ENCODE assay signal across 14 mouse cellular contexts in the genomic region with DNA sequence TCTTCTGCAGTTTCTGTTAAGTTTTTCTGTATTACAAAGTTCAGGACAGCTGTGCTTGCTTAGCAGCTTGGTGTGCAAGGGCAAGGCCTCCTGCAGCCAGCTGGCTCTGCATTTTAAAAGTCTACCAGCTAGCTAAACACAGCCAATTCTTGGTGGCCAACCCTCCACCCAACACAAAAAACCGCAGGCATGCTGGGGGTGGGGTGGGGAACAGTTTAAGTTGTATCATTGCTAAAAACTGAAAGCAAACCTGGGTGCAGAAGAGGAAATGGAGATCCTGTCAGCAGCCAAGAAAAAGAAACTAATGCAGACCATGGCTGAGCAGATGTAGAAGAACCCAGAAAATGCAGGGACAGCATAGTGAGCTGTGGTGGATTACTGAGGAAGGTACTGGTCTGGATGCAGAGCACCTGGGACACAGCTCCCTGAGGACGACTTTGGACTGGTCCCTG. TPM values are rescaled to one million over a fixed set of nuclear protein-coding genes. Genes with fewer than 3 reads are reported as not detected.
DNase-seq lines count a peak whose midpoint lies in the region; ATAC-seq and TF ChIP-seq lines count a peak whose summit lies in the region.
"Had no signal": no experiment of that assay in that cellular context is flagged by ENCODE, and none has a peak within 500 bp of the region (broad histone marks: within the 10 kb centered on the region; RNA-seq: fewer than 3 reads in every experiment).

A gene (plus strand): TSS at position 402 of the 452 bp plus-strand sequence.

- no peak within 1 kb of the TSS for H3K4me2 ChIP-seq in embryonic facial prominence, embryonic 14.5 days (ENCODE audit: low read depth, low read length)
- H3K4me2 ChIP-seq in forebrain, embryonic 11.5 days (ENCODE audit: low read depth, low read length, severe bottlenecking): no peak within 1 kb of the TSS
- H3K4me2 ChIP-seq: forebrain, embryonic 12.5 days; heart, embryonic 13.5 days had no signal

- H3K4me3 ChIP-seq in embryonic facial prominence, embryonic 14.5 days (ENCODE audit: low read depth, low read length): no peak within 1 kb of the TSS
- no peak within 1 kb of the TSS for H3K4me3 ChIP-seq in embryonic facial prominence, embryonic 10.5 days
- peak within 1 kb of the TSS; percentile 24 for H3K4me3 ChIP-seq in small intestine, adult 2 months (ENCODE audit: low read depth, low read length)
- no peak within 1 kb of the TSS for H3K4me3 ChIP-seq in forebrain, embryonic 11.5 days (ENCODE audit: low read depth, low read length)
- H3K4me3 ChIP-seq: forebrain, embryonic 12.5 days; heart, embryonic 13.5 days; limb, embryonic 10.5 days had no signal

- no peak for ATAC-seq in embryonic facial prominence, embryonic 14.5 days (ENCODE audit: low read depth)
- ATAC-seq in granulocyte monocyte progenitor cell, adult 5-6 weeks (replicated peaks; ENCODE audit: poor library complexity, severe bottlenecking): peak; percentile 90
- ATAC-seq in cerebellum, adult (ENCODE audit: insufficient number of reproducible peaks, low FRiP score, low TSS enrichment): no peak
- ATAC-seq in erythroblast, adult 5-6 weeks (replicated peaks; ENCODE audit: low FRiP score, poor library complexity, severe bottlenecking): no peak
- ATAC-seq in forebrain, embryonic 11.5 days (replicated peaks; ENCODE audit: low FRiP score): no peak

- WGBS in embryonic facial prominence, embryonic 14.5 days: 27% methylated on average over 2 of the region's 2 CpGs
- 48% methylated on average over 2 of the region's 2 CpGs for WGBS in embryonic facial prominence, embryonic 10.5 days
- WGBS in small intestine, adult 2 months: 28% methylated on average over 2 of the region's 2 CpGs
- 51% methylated on average over 2 of the region's 2 CpGs for WGBS in forebrain, embryonic 11.5 days

- H3K27ac ChIP-seq in embryonic facial prominence, embryonic 14.5 days (replicated peaks; ENCODE audit: low read depth, low read length): no peak within 1 kb of the TSS
- no peak within 1 kb of the TSS for H3K27ac ChIP-seq in embryonic facial prominence, embryonic 10.5 days (replicated peaks)
- H3K27ac ChIP-seq in small intestine, adult 2 months (ENCODE audit: insufficient read depth, low read depth, low read length): peak within 1 kb of the TSS; percentile 85
- H3K27ac ChIP-seq in forebrain, embryonic 11.5 days (ENCODE audit: low read depth, low read length): no peak within 1 kb of the TSS
- H3K27ac ChIP-seq: forebrain, embryonic 12.5 days; heart, embryonic 13.5 days; kidney, postnatal 0 days; limb, embryonic 10.5 days had no signal

- H3K36me3 ChIP-seq in embryonic facial prominence, embryonic 14.5 days (ENCODE audit: control insufficient read depth, insufficient read depth, low read length): no peaks in the 10 kb centered on the region
- H3K36me3 ChIP-seq in embryonic facial prominence, embryonic 10.5 days (replicated peaks): no peaks in the 10 kb centered on the region
- H3K36me3 ChIP-seq in small intestine, adult 2 months (ENCODE audit: control insufficient read depth, insufficient read depth, low read length): no peaks in the 10 kb centered on the region
- no peaks in the 10 kb centered on the region for H3K36me3 ChIP-seq in forebrain, embryonic 11.5 days (ENCODE audit: control insufficient read depth, insufficient read depth, low read length)
- H3K36me3 ChIP-seq: forebrain, embryonic 12.5 days; heart, embryonic 13.5 days; limb, embryonic 10.5 days had no signal

- no peak within 1 kb of the TSS for H3K9ac ChIP-seq in embryonic facial prominence, embryonic 14.5 days (ENCODE audit: low read depth, low read length)
- H3K9ac ChIP-seq in forebrain, embryonic 11.5 days (ENCODE audit: low read length): no peak within 1 kb of the TSS
- H3K9ac ChIP-seq: forebrain, embryonic 12.5 days; heart, embryonic 13.5 days had no signal

- no peak for TF ChIP-seq CTCF in small intestine, adult 2 months (IDR thresholded peaks at IDR 0.05; ENCODE audit: extremely low read depth, insufficient read length, insufficient replicate concordance, low read depth, low read length)

- no peaks in the 10 kb centered on the region for H3K27me3 ChIP-seq in embryonic facial prominence, embryonic 14.5 days (replicated peaks; ENCODE audit: control insufficient read depth, insufficient read depth, low read length)
- no peaks in the 10 kb centered on the region for H3K27me3 ChIP-seq in embryonic facial prominence, embryonic 10.5 days (replicated peaks; ENCODE audit: low read depth, poor library complexity, severe bottlenecking)
- no peaks in the 10 kb centered on the region for H3K27me3 ChIP-seq in small intestine, adult 2 months (ENCODE audit: control insufficient read depth, insufficient read depth, low read length)
- no peaks in the 10 kb centered on the region for H3K27me3 ChIP-seq in forebrain, embryonic 11.5 days (ENCODE audit: control insufficient read depth, insufficient read depth, low read length)
- H3K27me3 ChIP-seq: forebrain, embryonic 12.5 days; heart, embryonic 13.5 days had no signal

- TF ChIP-seq POLR2A in small intestine, adult 2 months (IDR thresholded peaks at IDR 0.05; ENCODE audit: low read depth, low read length): no peak

- peak; percentile 22 for DNase-seq in embryonic facial prominence, embryonic 14.5 days (ENCODE audit: low spot score)
- DNase-seq in embryonic facial prominence, embryonic 10.5 days (ENCODE audit: low spot score): no peak
- peak; percentile 80 for DNase-seq in CD4-positive helper T cell, adult 2 months (ENCODE audit: low read depth, low spot score)
- DNase-seq in forebrain, embryonic 11.5 days (ENCODE audit: low spot score): no peak
- DNase-seq: cerebellum, postnatal 36 days; right cerebral cortex, adult 18-20 months had no signal

- no peaks in the 10 kb centered on the region for H3K9me3 ChIP-seq in embryonic facial prominence, embryonic 14.5 days (ENCODE audit: control insufficient read depth, low read length)
- H3K9me3 ChIP-seq in embryonic facial prominence, embryonic 10.5 days: no peaks in the 10 kb centered on the region
- no peaks in the 10 kb centered on the region for H3K9me3 ChIP-seq in forebrain, embryonic 11.5 days (ENCODE audit: control insufficient read depth, low read length)
- H3K9me3 ChIP-seq: forebrain, embryonic 12.5 days; heart, embryonic 13.5 days; limb, embryonic 10.5 days had no signal

- no peaks in the 10 kb centered on the region for H3K4me1 ChIP-seq in embryonic facial prominence, embryonic 14.5 days (ENCODE audit: control insufficient read depth, insufficient read depth, low read length)
- H3K4me1 ChIP-seq in embryonic facial prominence, embryonic 10.5 days: no peaks in the 10 kb centered on the region
- H3K4me1 ChIP-seq in small intestine, adult 2 months (ENCODE audit: control insufficient read depth, insufficient read depth, insufficient read length, low read length): no peaks in the 10 kb centered on the region
- no peaks in the 10 kb centered on the region for H3K4me1 ChIP-seq in forebrain, embryonic 11.5 days (replicated peaks; ENCODE audit: control insufficient read depth, insufficient read depth, low read length)
- H3K4me1 ChIP-seq: forebrain, embryonic 12.5 days; heart, embryonic 13.5 days; limb, embryonic 10.5 days had no signal

RNA-seq across cellular contexts. Expression of the gene that starts here (rescaled TPM):
- 0.28 TPM in 1 of 2 replicates, not detected in the other for polyA plus RNA-seq in embryonic facial prominence, embryonic 14.5 days (2014; fragmentation: Nextera tagmentation; extraction: Ambion mirVana)
- polyA plus RNA-seq in embryonic facial prominence, embryonic 10.5 days (2016; fragmentation: Nextera tagmentation; extraction: Ambion mirVana): not detected in 2 replicates
- total RNA-seq in granulocyte monocyte progenitor cell, adult 5-6 weeks (2014; fragmentation: Nextera tagmentation): 4.1 and 10.2 TPM in 2 replicates
- total RNA-seq in granulocyte monocyte progenitor cell, adult 5-6 weeks (2017): 13.6 and 38.4 TPM in 2 replicates
- polyA plus RNA-seq in small intestine, adult 2 months (2012; rRNA removed): 0.18 and 0.46 TPM in 2 replicates
- 1.0 and 1.2 TPM in 2 replicates for total RNA-seq in erythroblast, adult 5-6 weeks (2015; ENCODE audit: low replicate concordance)
- total RNA-seq in erythroblast, adult 5-6 weeks (2017; ENCODE audit: low replicate concordance): 0.84 and 2.0 TPM in 2 replicates
- polyA plus RNA-seq in forebrain, embryonic 11.5 days (2014; fragmentation: Nextera tagmentation; extraction: Ambion mirVana): 0.23 TPM in 1 of 2 replicates, not detected in the other
- polyA plus RNA-seq: forebrain, embryonic 12.5 days; limb, embryonic 10.5 days had no signal

Comparison
In these comparisons a context has a peak if more than half of its experiments do, and no peak if none do; other contexts are left out.
1. Peak in DNase-seq in embryonic facial prominence, embryonic 14.5 days; RNA of the gene not detected or under 1 TPM.